Mouse (Mus musculus): Measurements from ENCODE around the gene Scube3.

The Scube3 gene

GRCm38 (mm10) chr17:28223561-28224391 is 81.8 kb downstream of the Scube3 start:
- DNase-seq, result peak; percentile 97
